Mouse (Mus musculus) midbrain, embryonic 14.5 days (tissue): ENCODE measurements around the gene Exoc6. TPM values are rescaled to one million over a fixed set of nuclear protein-coding genes. Genes with fewer than 3 reads are reported as not detected.

ENCODE experiments used
- ATAC-seq: fragments of 200-750 bp; cut with Nextera tagmentation; 2 replicates; pipeline ENCODE4 v1.8.0; 2017; ENCODE audit warnings: moderate number of reproducible peaks, moderate library complexity; ENCODE audit not compliant: low FRiP score, low TSS enrichment
- DNase-seq: peaks from one replicate; pipeline ENCODE4 v3.0.0-alpha.2; 2015
- H3K27ac ChIP-seq: fragments of 300-500 bp; sonication (generic); replicated peaks from 2 replicates; pipeline ENCODE4 v1.5.1; 2014; ENCODE audit warnings: mild to moderate bottlenecking, low read depth, low read length, moderate library complexity
- H3K27me3 ChIP-seq: fragments of 300-500 bp; sonication (generic); 2 replicates; pipeline ENCODE4 v1.6.1; 2014; ENCODE audit warnings: low read length, control low read depth, mixed read lengths; ENCODE audit not compliant: control insufficient read depth, insufficient read depth
- H3K36me3 ChIP-seq: fragments of 300-500 bp; sonication (generic); 2 replicates; pipeline ENCODE4 v1.6.1; 2014; ENCODE audit warnings: low read length, control low read depth; ENCODE audit not compliant: control insufficient read depth, insufficient read depth
- H3K4me1 ChIP-seq: fragments of 300-500 bp; sonication (generic); 2 replicates; pipeline ENCODE4 v1.6.1; 2014; ENCODE audit warnings: mild to moderate bottlenecking, antibody characterized with exemption, low read length, control low read depth; ENCODE audit not compliant: control insufficient read depth, insufficient read depth
- H3K4me2 ChIP-seq: fragments of 300-500 bp; sonication (generic); 2 replicates; pipeline ENCODE4 v1.6.1; 2014; ENCODE audit warnings: mild to moderate bottlenecking, low read length, moderate library complexity
- H3K4me3 ChIP-seq: fragments of 300-500 bp; sonication (generic); replicated peaks from 2 replicates; pipeline ENCODE4 v1.5.1; 2014; ENCODE audit warnings: low read depth, low read length
- H3K9ac ChIP-seq: fragments of 300-500 bp; sonication (generic); replicated peaks from 2 replicates; pipeline ENCODE4 v1.6.1; 2014; ENCODE audit warnings: mild to moderate bottlenecking, low read length, moderate library complexity
- H3K9me3 ChIP-seq: fragments of 300-500 bp; sonication (generic); 2 replicates; pipeline ENCODE4 v1.6.1; 2016; ENCODE audit warnings: low read length, control low read depth, mixed read lengths; ENCODE audit not compliant: control insufficient read depth
- WGBS: fragments of 180-500 bp; shearing (Covaris S2); extraction: QIAGEN DNeasy Blood & Tissue Kit; methylation state at CpG from one replicate; pipeline ENCODE4 v1.1.7; 2014; 5-methylcytosine and 5-hydroxymethylcytosine counted together
- polyA plus RNA-seq: library from polyadenylated mRNA; unstranded; fragments of >200 nt; fragmentation: Nextera tagmentation; extraction: Ambion mirVana; gene quantifications from 2 replicates; pipeline ENCODE4 v1.2.1, GENCODE M21; 2014

Gene Exoc6
- polyA plus RNA-seq, 1 experiment from 2014 or later, result 21.4 TPM

DNA sequence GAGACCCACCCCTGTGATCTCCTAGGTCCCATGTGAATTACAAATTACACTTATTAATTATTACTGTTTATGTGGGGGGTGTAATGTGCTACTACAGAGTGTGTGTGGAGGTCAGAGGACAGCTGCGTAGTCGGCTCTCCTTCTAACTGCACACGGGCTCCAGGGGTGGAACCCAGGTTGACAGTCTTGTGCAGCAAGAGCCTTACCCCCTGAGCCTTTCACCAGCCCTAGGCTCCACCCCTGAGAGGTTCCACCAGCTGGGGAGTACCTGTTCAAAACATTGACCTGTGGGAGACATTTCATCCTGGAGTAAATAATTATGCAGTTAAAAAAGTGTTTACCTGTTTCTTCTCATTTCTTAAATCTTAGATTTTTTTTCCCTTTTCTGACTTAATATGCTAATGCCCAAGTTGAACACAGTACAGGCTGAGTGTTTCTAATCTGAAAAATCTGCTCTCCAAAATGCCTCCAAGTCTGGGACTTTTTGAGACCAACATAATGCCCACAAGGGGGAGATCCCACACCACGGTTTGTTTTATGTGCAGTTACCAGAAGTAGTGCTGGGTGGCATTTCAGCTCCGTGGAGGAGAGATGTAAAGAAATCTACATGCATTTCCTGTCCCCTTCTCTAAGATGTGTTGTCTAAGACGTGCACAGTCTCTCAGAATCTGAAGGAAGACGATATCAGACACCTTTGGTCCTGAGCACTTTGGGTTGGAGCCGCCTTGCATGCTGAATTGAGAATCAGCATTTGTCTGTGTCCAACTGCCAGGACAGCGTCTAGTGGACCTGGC is 9.3 kb downstream of the Exoc6 start:
- Histone ChIP-seq H3K4me1 (peaks cover 4% of the 10 kb centered on the region; the same call in 1 of the 2 replicates), H3K36me3 (no peaks in the 10 kb centered on the region), H3K4me3 (no peak overlapping the region), H3K27me3 (0 out of 2 replicates have a peak, but pooled peaks cover 2% of the 10 kb centered on the region), H3K27ac (no peak overlapping the region), H3K9ac (no peak overlapping the region; the same call in 1 of the 2 replicates), H3K9me3 (no peaks in the 10 kb centered on the region), H3K4me2 (no peak overlapping the region)
- WGBS, result 46% methylated on average over 9 of the region's 9 CpGs
- ATAC-seq (no peak), DNase-seq (peak; percentile 76)

DNA sequence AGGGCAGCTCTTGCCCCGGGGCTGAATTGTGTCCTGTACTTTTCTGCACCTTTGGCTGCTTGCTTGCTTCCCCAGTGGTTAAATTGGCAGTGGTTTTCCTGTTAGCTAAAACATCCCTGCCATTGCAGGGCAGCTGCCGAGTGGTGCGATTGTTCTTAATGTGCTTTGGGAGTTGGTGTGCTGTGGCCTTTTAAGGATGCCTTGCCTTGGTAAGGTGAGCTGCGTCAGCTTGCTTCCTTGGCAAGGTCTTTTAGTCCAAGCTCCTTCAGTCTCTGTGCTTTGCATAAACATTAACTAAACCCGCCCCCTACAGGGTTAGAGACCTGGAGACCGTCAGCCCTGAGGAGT is 9.8 kb downstream of the Exoc6 start:
- 23% methylated on average over 6 of the region's 6 CpGs for WGBS
- no peak overlapping the region for H3K27ac ChIP-seq
- 0 out of 2 replicates have a peak, but pooled peaks cover 2% of the 10 kb centered on the region for H3K27me3 ChIP-seq
- DNase-seq (no peak), ATAC-seq (no peak)
- H3K4me3 ChIP-seq, result no peak overlapping the region
- H3K4me1 ChIP-seq, result peaks cover 4% of the 10 kb centered on the region; the same call in 1 of the 2 replicates
- H3K9ac ChIP-seq, result no peak overlapping the region; the same call in 1 of the 2 replicates
- no peak overlapping the region for H3K4me2 ChIP-seq
- H3K9me3 ChIP-seq, result no peaks in the 10 kb centered on the region
- no peaks in the 10 kb centered on the region for H3K36me3 ChIP-seq

DNA sequence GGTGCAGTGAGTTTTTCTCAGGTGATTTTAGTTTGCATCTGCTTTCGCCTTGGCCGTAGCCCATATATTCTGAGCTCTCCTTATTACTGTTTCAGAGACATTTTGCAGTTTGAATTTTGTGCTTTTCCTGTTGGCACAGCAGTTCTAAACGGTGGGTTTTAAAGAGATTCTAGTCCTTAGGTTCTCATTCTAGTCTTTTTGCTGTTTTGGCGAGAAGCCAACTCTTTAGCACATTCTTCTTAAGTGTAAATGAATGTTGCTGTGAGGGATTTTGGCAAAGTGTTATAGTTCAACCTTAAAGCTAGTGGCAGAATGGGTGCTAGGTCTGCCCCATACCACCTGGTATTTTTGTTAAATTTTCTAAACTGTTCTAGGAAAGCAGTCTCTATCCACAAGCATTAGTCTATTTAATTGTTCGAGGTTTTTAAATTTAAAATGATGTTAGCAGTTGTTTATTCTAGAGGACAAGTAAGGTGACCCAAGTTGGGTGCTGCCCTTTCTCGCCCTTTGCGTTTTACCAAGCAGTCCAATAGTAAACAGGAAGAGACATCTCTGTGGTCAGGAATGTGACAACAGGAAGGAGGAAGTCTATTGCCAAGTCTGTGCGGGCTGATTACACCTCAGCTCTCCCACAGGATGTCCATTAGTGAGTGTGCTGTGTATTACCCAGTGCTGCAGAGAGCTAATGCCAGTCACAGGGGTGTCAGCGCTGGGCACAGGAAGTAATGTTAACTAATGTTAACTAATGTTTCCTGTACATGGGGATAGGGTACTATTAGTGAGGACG is 11.1 kb downstream of the Exoc6 start:
- no peak for ATAC-seq
- Histone ChIP-seq H3K27me3 (no peaks in the 10 kb centered on the region), H3K27ac (no peak overlapping the region), H3K4me3 (no peak overlapping the region), H3K9ac (no peak overlapping the region), H3K4me1 (peaks cover 4% of the 10 kb centered on the region; the same call in 1 of the 2 replicates), H3K9me3 (no peaks in the 10 kb centered on the region), H3K36me3 (no peaks in the 10 kb centered on the region), H3K4me2 (no peak overlapping the region)
- DNase-seq, result peak; percentile 27
- 81% methylated on average over 10 of the region's 10 CpGs for WGBS

DNA sequence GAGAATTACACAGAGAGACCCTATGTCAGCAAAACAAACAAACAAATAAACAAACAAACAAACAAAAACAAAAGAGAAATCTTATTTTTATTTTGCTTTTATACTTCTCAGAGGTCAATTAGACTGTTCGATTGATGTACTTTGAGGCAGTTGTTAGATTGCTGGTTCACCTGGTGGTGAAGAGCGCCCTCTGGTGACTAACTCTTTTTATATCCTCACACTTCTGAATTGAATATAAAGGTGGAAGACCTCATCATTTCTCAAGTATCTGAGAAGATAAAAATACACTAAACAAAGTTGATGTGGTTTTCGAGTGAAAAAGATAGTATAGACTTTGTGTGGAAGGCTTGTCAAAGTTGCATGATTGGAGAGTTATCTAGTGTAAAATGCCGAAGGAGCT is 13.5 kb downstream of the Exoc6 start:
- DNase-seq, result peak; percentile 84

DNA sequence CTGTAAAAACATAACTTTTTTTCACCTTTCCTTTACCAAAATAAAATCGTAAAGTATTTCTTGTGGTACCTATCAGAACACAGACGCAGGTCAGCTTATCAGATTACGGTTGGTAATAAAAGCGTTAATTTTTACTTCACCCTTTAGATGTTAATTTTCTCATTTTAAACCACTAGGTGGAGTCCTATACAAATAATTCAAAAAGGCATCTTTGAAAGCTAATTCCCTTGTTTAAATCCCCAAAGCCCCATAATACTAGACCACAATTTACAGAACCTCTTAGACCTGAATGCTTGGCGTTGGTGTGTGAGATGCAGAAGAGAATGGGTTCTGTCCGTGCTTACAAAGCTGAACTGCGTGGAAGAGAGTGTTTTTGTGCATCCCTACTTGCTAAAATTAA is 15.6 kb downstream of the Exoc6 start:
- Histone ChIP-seq H3K4me3 (no peak overlapping the region), H3K27ac (no peak overlapping the region), H3K27me3 (no peaks in the 10 kb centered on the region), H3K9ac (no peak overlapping the region), H3K4me2 (no peak overlapping the region), H3K4me1 (no peaks in the 10 kb centered on the region), H3K36me3 (no peaks in the 10 kb centered on the region), H3K9me3 (no peaks in the 10 kb centered on the region)
- WGBS, result 56% methylated on average over 7 of the region's 7 CpGs
- DNase-seq, result peak; percentile 77
- ATAC-seq, result no peak

More for the DNA sequence above, 13.5 kb downstream of the Exoc6 start:
- WGBS, result 32% methylated on average over 4 of the region's 4 CpGs
- Histone ChIP-seq H3K4me3 (no peak overlapping the region), H3K27me3 (no peaks in the 10 kb centered on the region), H3K4me2 (no peak overlapping the region), H3K9me3 (no peaks in the 10 kb centered on the region), H3K27ac (no peak overlapping the region), H3K9ac (no peak overlapping the region), H3K4me1 (peaks cover 4% of the 10 kb centered on the region; the same call in 1 of the 2 replicates), H3K36me3 (no peaks in the 10 kb centered on the region)
- ATAC-seq, result no peak

DNA sequence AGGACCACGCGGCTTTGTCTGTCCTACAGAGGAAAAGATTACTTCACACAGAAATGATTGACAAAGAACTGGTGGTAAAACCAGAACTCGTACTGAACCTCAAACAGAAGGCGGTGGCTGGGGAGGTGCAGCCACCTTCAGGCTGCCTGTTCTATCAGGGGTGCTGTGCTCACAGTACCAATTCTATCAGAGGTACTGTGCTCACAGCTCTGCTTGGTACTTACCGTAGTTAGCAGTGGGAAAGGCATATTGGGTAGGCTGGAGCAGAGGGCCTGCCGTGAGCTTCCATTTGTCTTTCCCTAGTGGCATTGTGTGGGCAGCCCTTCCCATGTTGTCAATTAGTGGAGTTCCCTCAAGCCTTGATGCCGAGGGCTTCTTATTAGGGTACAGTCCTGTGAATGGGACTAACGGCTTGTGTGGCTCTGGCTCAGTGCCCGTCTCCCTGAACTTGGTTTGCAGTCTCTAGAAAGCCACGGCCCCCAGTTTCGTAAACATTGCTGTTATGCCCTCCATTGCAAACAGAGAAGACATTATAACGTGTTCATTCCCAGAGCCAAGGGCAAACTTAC is 19.1 kb downstream of the Exoc6 start:
- H3K27me3 ChIP-seq, result no peaks in the 10 kb centered on the region
- no peak overlapping the region for H3K9ac ChIP-seq
- H3K4me2 ChIP-seq, result no peak overlapping the region
- ATAC-seq, result no peak
- no peaks in the 10 kb centered on the region for H3K36me3 ChIP-seq
- H3K4me3 ChIP-seq, result no peak overlapping the region
- 81% methylated on average over 12 of the region's 12 CpGs for WGBS
- no peaks in the 10 kb centered on the region for H3K4me1 ChIP-seq
- no peaks in the 10 kb centered on the region for H3K9me3 ChIP-seq
- no peak for DNase-seq
- no peak overlapping the region for H3K27ac ChIP-seq

DNA sequence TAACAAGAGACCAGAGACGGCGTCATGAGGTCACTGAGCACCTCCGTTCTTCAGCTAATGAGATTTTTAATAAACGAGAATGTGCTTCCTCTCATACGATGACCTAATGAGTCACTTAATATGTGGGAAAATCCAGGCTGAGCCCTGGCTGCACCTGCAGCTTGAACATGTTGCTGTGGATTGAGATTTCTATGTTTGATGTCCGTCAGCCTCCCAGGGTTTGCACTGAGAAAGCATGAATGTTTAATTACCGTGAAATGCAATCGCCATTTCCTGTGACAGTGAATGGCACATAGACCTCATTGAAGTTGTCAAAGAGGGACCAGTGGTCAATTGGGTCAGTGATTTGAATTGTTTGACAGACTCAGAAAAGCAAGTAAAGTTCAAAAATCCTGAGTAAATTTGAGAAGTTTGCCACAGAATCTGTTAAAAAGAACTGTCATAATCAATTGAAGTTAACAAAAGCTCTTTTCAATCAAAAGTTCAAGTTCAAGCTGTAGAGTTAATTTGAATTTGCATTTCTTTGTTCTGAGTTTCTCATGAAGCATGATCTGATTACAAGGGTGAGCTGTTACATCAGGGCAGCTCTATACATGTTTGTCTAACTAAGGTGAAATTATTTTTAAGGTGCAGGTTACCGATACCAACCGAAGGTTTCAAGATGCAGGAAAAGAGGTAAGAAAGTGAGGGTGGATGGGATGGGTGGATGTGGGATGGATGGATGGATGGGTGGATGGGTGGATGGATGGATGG is 20.9 kb downstream of the Exoc6 start:
- Histone ChIP-seq H3K9me3 (no peaks in the 10 kb centered on the region), H3K4me1 (no peaks in the 10 kb centered on the region), H3K27me3 (no peaks in the 10 kb centered on the region), H3K4me2 (no peak overlapping the region), H3K36me3 (no peaks in the 10 kb centered on the region), H3K9ac (no peak overlapping the region), H3K27ac (no peak overlapping the region), H3K4me3 (no peak overlapping the region)
- no peak for ATAC-seq
- DNase-seq, result peak; percentile 28
- WGBS, result 48% methylated on average over 10 of the region's 10 CpGs

DNA sequence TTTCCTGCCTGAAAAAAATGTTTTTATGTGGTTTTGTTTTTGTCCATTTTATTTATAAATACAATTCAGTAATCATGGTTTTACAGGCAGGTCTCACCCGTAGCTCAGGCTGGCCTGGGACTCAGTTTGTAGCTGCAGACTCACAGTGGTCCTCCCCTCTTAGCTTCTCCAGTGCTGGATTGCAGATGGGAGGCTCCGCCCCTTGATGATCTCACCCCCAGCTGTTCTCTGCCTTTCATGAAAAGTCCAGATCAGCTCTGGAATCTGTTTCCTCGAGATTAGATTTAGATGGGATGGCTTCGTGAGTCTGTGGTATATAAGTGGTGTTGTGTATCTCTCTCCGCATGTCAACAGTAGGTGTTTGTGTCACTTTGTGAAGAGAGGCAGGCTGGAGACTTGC is 24.6 kb downstream of the Exoc6 start:
- no peaks in the 10 kb centered on the region for H3K36me3 ChIP-seq
- no peaks in the 10 kb centered on the region for H3K4me1 ChIP-seq
- ATAC-seq (no peak), DNase-seq (no peak)
- no peak overlapping the region for H3K4me3 ChIP-seq
- no peak overlapping the region for H3K27ac ChIP-seq
- H3K9ac ChIP-seq, result no peak overlapping the region
- no peak overlapping the region for H3K4me2 ChIP-seq
- H3K27me3 ChIP-seq, result no peaks in the 10 kb centered on the region
- no peaks in the 10 kb centered on the region for H3K9me3 ChIP-seq
- 55% methylated on average over 5 of the region's 5 CpGs for WGBS
